Comparison of ENCODE assay signal across 9 mouse cellular contexts in genomic region chr7:79649005-79649404, GRCm38 (mm10). TPM values are rescaled to one million over a fixed set of nuclear protein-coding genes. Genes with fewer than 3 reads are reported as not detected.
DNase-seq lines count a peak whose midpoint lies in the region; ATAC-seq and TF ChIP-seq lines count a peak whose summit lies in the region.
"Had no signal": no experiment of that assay in that cellular context is flagged by ENCODE, and none has a peak within 500 bp of the region (broad histone marks: within the 10 kb centered on the region; RNA-seq: fewer than 3 reads in every experiment).

No protein-coding gene starts in this region.

- no peak for TF ChIP-seq POLR2A in ES-Bruce4 (IDR thresholded peaks at IDR 0.05; ENCODE audit: insufficient read depth, low read length)
- TF ChIP-seq POLR2A in bone marrow macrophage, adult 2 months (IDR thresholded peaks at IDR 0.05; ENCODE audit: borderline replicate concordance, low read depth, low read length) = no peak

- no peaks in the 10 kb centered on the region; the same call in 1 of the 2 replicates for H3K27me3 ChIP-seq in hindbrain, embryonic 10.5 days (ENCODE audit: insufficient read depth, poor library complexity, severe bottlenecking)
- no peaks in the 10 kb centered on the region for H3K27me3 ChIP-seq in hindbrain, embryonic 12.5 days
- H3K27me3 ChIP-seq in ES-Bruce4 (ENCODE audit: control insufficient read depth, insufficient read depth, low read length, poor library complexity, severe bottlenecking) = no peaks in the 10 kb centered on the region
- H3K27me3 ChIP-seq: midbrain, embryonic 12.5 days had no signal

- no peak overlapping the region for H3K4me2 ChIP-seq in hindbrain, embryonic 12.5 days (replicated peaks)
- H3K4me2 ChIP-seq: midbrain, embryonic 12.5 days had no signal

- WGBS in hindbrain, embryonic 10.5 days = 9% methylated on average over 3 of the region's 3 CpGs
- WGBS in hindbrain, embryonic 12.5 days = 6% methylated on average over 3 of the region's 3 CpGs

- DNase-seq in hindbrain, embryonic 10.5 days (ENCODE audit: low spot score) = peak; percentile 62
- peak; percentile 7 for DNase-seq in fibroblast of lung, adult 2 months (ENCODE audit: low read depth)
- peak; percentile 11 for DNase-seq in left cerebral cortex, adult 11 months (ENCODE audit: low spot score)
- peak; percentile 67 for DNase-seq in mesoderm, embryonic 11.5 days (ENCODE audit: low read depth, low spot score)
- peak; percentile 48 for DNase-seq in thymus, postnatal 14 days

- H3K4me3 ChIP-seq in hindbrain, embryonic 10.5 days = no peak overlapping the region
- H3K4me3 ChIP-seq in hindbrain, embryonic 12.5 days = no peak overlapping the region
- H3K4me3 ChIP-seq in ES-Bruce4 (ENCODE audit: low read depth, low read length) = no peak overlapping the region
- H3K4me3 ChIP-seq in bone marrow macrophage, adult 2 months (ENCODE audit: insufficient read depth, low read length) = no peak overlapping the region
- H3K4me3 ChIP-seq: midbrain, embryonic 12.5 days had no signal

- no peaks in the 10 kb centered on the region for H3K9me3 ChIP-seq in hindbrain, embryonic 10.5 days
- H3K9me3 ChIP-seq in hindbrain, embryonic 12.5 days (replicated peaks) = no peaks in the 10 kb centered on the region
- H3K9me3 ChIP-seq in ES-Bruce4 (replicated peaks; ENCODE audit: control insufficient read depth, insufficient read depth, low read length, poor library complexity, severe bottlenecking) = no peaks in the 10 kb centered on the region
- H3K9me3 ChIP-seq: midbrain, embryonic 12.5 days had no signal

- H3K4me1 ChIP-seq in hindbrain, embryonic 10.5 days (replicated peaks) = no peaks in the 10 kb centered on the region
- H3K4me1 ChIP-seq in hindbrain, embryonic 12.5 days = no peaks in the 10 kb centered on the region
- H3K4me1 ChIP-seq in ES-Bruce4 (ENCODE audit: control insufficient read depth, insufficient read depth, low read length) = no peaks in the 10 kb centered on the region
- no peaks in the 10 kb centered on the region for H3K4me1 ChIP-seq in bone marrow macrophage, adult 2 months (ENCODE audit: control insufficient read depth, insufficient read depth, low read length)
- H3K4me1 ChIP-seq: midbrain, embryonic 12.5 days had no signal

- peak; percentile 65 for TF ChIP-seq CTCF in ES-Bruce4 (IDR thresholded peaks at IDR 0.05; ENCODE audit: low read depth, low read length)
- TF ChIP-seq CTCF in bone marrow macrophage, adult 2 months (IDR thresholded peaks at IDR 0.05; ENCODE audit: low read depth, low read length) = peak; percentile 79

- no peak overlapping the region for H3K9ac ChIP-seq in hindbrain, embryonic 12.5 days
- no peak overlapping the region for H3K9ac ChIP-seq in ES-Bruce4 (ENCODE audit: low read depth, poor library complexity, severe bottlenecking)
- H3K9ac ChIP-seq: midbrain, embryonic 12.5 days had no signal

- TF ChIP-seq EP300 in ES-Bruce4 (IDR thresholded peaks at IDR 0.05; ENCODE audit: insufficient read depth, low read depth, low read length) = no peak

- ATAC-seq in hindbrain, embryonic 12.5 days (ENCODE audit: low FRiP score) = no peak

- H3K36me3 ChIP-seq in hindbrain, embryonic 10.5 days = no peaks in the 10 kb centered on the region
- no peaks in the 10 kb centered on the region for H3K36me3 ChIP-seq in hindbrain, embryonic 12.5 days
- no peaks in the 10 kb centered on the region for H3K36me3 ChIP-seq in ES-Bruce4 (ENCODE audit: control insufficient read depth, insufficient read depth, low read length, poor library complexity, severe bottlenecking)
- H3K36me3 ChIP-seq: midbrain, embryonic 12.5 days had no signal

- H3K27ac ChIP-seq in hindbrain, embryonic 10.5 days = no peak overlapping the region
- no peak overlapping the region for H3K27ac ChIP-seq in hindbrain, embryonic 12.5 days
- H3K27ac ChIP-seq in ES-Bruce4 (ENCODE audit: insufficient read depth, low read length) = no peak overlapping the region
- no peak overlapping the region for H3K27ac ChIP-seq in bone marrow macrophage, adult 2 months (ENCODE audit: insufficient read depth, low read depth, low read length)
- H3K27ac ChIP-seq: midbrain, embryonic 12.5 days had no signal

RNA-seq across cellular contexts. Expression of gene Ticrr, which starts 11.0 kb away (rescaled TPM):
- polyA plus RNA-seq in hindbrain, embryonic 10.5 days (2016; fragmentation: Nextera tagmentation; extraction: Ambion mirVana) = 16.1 and 16.5 TPM in 2 replicates
- 8.9 and 9.2 TPM in 2 replicates for polyA plus RNA-seq in hindbrain, embryonic 12.5 days (2016; fragmentation: Nextera tagmentation; extraction: Ambion mirVana)
- 36.7 and 41.1 TPM in 2 replicates for polyA plus RNA-seq in ES-Bruce4 (2011; ENCODE audit: insufficient read depth, insufficient read length, low read depth, missing spikeins)
- 3.5 and 4.6 TPM in 2 replicates for polyA plus RNA-seq in bone marrow macrophage, adult 2 months (2012; ENCODE audit: insufficient read depth, insufficient read length, missing spikeins)

RNA-seq across cellular contexts. Expression of gene Rhcg, which starts 31.5 kb away (rescaled TPM):
- 0.12 and 0.67 TPM in 2 replicates for polyA plus RNA-seq in hindbrain, embryonic 10.5 days (2016; fragmentation: Nextera tagmentation; extraction: Ambion mirVana)
- polyA plus RNA-seq in hindbrain, embryonic 12.5 days (2016; fragmentation: Nextera tagmentation; extraction: Ambion mirVana) = 1.4 and 2.3 TPM in 2 replicates
- polyA plus RNA-seq in ES-Bruce4 (2011; ENCODE audit: insufficient read depth, insufficient read length, low read depth, missing spikeins) = 0.46 TPM in 1 of 2 replicates, not detected in the other
- not detected in 2 replicates for polyA plus RNA-seq in bone marrow macrophage, adult 2 months (2012; ENCODE audit: insufficient read depth, insufficient read length, missing spikeins)

Comparison
In these comparisons a context has a peak if more than half of its experiments do, and no peak if none do; other contexts are left out.
1. DNase-seq: peak in every context shown above with its lines; median percentile 67 in mesoderm, embryonic 11.5 days; 62 in hindbrain, embryonic 10.5 days; 48 in thymus, postnatal 14 days; 11 in left cerebral cortex, adult 11 months; 7 in fibroblast of lung, adult 2 months.